Mouse (Mus musculus): Measurements from ENCODE around the gene Ankrd40.

DNA sequence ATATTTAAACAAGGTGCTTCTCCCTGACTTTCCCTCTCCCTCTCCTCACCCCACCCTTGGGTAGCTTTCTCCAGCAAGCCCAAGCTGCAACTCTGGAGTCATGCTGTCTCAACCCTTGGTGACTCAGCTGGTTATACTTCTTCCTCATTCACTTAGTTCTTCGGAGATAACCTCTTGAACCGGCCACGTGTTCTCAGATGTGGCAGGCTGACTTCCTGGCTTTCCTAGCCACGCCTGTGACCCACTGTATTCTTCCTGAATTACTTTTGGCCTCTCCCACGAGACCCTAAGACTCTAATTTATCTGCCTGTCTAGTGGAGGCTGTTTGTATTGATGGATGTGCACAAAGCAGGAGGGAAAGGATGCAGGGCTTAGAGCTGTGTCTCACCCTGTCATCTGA, 43.0 kb downstream of the Ankrd40 start:
- no peak for TF ChIP-seq POLR2A (IDR thresholded peaks at IDR 0.05; ENCODE audit: low read depth, low read length)
- no peak for TF ChIP-seq CTCF (IDR thresholded peaks at IDR 0.05; ENCODE audit: extremely low read depth, insufficient read length, insufficient replicate concordance, low read depth, low read length)

Measured in small intestine, adult 2 months (tissue).